Mouse (Mus musculus) Muller cell, postnatal 12 days (primary cell): ENCODE data around the gene Nxf1.
A peak's percentile ranks its signal among the peaks of the same experiment; 100 is the strongest.

Experiments used
- DNase-seq: peaks from one replicate; pipeline ENCODE4 v3.0.0-alpha.2; 2015; ENCODE audit errors: inconsistent ontology term

The Nxf1 gene

DNA sequence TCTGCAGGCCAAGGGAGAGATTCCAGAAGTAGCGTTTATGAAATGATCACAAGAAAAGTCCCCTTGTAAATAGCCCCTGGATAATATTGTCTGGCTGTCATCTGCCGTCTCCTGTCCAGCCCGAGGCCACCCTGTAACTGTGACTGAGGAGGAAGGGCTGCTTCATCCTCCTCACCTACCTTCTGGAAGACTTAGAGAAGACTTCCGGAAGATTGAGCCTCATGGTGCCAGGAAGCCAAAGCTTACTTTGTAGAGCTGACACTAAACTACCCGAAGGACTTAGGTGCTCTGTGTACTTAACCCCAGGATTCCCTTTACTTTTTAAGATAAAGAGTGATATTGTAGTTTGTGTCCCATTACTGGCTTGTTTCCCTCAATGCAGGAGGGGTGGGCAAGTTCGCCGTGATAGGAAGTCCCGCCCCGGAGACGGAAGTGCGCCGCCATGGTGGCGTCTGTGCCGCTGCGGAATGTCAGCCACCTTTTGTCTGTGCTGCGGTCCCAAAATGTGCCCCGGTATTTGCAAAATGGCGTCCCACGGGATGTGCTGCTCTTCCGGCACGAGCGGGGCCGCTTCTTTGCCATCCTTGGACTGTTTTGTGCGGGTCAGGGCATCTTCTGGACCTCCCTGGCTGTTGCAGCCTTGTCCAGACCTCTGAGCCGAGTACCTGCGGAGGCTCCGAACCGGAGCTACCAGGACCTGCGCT lies 13.8 kb downstream of the Nxf1 start, which contains the start of gene Tmem223:
Tmem223 (plus strand) TSS at position 430 of the 704 bp plus-strand sequence.
- peak; percentile 70 for DNase-seq

DNA sequence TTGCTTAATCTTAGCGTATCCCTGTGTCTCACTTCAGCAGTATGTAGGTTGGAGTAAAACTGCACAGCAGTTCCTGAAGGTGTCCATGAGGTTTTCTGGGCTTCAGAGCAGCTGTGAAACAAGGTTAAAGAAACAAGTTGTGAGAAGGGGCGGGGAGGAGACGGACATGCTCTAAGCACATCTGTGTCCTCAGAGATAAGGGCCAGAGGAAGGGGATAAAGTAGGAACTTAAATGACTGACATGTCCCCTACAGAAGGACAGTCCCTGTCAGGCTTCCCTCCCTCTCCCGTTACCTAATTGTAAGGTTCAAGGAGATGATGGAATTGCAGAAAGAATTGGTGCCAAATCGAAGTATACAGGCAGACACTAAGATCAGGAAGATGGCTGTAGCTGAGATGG lies 16.1 kb downstream of the Nxf1 start:
- DNase-seq = no peak

DNA sequence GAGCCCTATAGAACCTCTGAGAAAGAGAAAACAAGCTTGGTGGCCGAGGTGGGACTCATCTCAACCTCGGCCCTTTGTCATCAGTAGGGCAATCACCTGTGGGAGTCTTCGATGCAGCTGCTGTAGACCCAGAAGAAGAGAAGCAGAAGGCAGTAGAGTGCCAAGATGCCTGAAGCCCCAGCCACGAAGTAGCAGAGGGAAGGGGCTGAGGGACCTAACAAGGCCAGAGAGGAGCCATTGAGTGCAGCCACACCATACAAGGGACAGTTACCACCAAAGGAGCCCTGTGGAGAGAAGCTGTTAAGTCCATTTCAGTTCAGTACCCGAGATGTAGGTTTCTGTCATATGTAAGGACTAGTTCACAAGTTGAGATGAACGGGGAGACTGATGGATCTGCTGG lies 16.5 kb downstream of the Nxf1 start:
- no peak for DNase-seq

GRCm38 (mm10) chr19:8774086-8774835 lies 17.4 kb downstream of the Nxf1 start, which contains the start of gene Tmem179b:
Gene Tmem179b, minus strand, starts transcription at chr19:8774467.
- DNase-seq = peak; percentile 93

GRCm38 (mm10) chr19:8774951-8775421 lies 18.1 kb downstream of the Nxf1 start:
- DNase-seq = peak; percentile 27

DNA sequence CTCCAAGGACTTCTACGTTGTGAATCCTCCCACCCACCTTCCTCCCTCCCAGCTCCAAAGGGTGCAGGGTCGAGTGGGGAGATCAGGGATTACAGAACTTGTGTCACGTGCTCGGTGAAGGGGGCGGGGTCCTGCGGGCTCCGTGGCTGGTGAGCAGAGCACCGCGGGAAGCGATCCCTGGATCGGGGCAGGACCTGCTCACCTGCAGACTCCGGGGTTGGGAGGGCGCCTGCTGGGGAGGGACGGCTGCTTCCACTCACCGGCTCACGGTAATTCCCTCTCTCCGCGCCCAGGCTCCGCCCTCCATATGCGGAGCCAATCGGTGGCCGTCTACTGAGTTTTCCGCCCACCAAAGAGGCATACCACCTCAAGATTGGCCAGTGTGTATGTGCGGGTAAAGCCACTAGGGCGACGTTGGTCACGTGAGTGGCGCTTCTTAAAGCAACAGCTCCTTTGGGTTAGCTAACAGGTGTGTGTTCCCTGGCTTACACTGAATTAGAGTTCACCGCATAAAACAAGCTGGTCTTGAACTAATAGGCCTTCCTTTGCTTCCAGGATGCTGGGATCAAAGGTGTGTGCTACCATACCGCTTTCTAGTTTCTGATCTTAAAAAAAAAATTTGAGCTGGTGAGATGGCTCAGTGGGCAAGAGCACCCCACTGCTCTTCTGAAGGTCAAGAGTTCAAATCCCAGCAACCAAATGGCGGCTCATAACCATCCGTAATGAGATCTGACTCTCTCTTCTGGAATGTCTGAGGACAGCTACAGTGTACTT lies 29.3 kb downstream of the Nxf1 start, which contains the start of gene Taf6l:
Taf6l (minus strand) TSS at position 410 of the 774 bp plus-strand sequence.
- peak; percentile 93 for DNase-seq

DNA sequence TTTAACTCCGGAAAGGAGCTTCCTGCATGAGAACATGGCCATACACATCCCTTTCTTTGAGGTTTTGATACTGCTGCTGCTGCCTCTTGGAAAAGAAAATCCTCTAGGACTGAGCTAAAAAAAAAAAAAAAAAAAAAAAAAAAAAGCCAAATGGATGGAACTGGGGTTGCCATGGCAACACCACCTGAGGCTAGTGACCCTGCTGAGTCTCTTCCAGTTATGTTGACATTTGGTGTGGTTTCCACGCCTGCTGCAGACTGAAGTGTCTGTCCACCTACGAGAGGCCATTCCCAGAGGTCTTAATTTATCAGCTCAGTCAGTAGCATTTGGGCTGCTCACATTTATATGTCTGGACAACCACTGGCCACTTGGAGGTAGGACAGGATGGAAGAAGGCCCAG lies 31.6 kb downstream of the Nxf1 start:
- DNase-seq = no peak

DNA sequence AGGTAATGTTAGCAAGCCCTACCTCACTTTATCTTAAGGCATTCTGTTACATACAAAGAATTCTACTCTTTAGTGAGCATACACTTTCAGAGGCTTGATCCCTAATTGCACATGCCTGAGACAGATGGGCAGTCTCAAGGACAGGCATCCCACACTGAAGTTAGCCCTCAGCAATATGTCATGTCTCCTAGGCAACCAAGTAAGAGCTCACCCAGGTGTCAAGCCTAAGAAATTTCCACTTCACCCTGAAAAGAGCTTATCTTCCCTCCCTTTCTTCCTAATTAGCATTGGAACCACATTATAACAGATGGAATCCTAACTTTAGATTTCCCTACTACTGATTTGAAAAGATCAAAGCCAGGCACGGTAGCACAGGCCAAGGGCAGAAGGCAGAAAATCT lies 32.3 kb downstream of the Nxf1 start:
- DNase-seq = no peak

DNA sequence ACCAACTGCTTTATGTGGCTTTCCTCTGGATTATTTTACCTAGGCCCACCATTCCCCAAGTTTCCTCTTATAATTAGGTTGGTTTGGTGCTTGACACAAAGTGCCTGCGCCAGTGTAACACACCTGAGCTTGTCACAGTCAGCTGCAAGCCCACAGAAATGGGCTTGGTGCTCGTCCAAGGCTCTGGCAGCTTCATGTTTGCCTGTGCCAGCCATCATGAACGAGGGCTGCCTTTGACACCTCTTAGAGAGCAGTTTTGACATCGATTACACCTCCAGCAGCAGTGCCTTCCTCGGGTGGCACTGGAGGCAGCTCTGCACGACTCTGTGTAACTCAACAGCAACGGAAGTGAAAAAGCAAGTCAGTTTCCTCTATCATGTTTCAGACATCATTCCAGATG lies 33.3 kb downstream of the Nxf1 start:
- no peak for DNase-seq

DNA sequence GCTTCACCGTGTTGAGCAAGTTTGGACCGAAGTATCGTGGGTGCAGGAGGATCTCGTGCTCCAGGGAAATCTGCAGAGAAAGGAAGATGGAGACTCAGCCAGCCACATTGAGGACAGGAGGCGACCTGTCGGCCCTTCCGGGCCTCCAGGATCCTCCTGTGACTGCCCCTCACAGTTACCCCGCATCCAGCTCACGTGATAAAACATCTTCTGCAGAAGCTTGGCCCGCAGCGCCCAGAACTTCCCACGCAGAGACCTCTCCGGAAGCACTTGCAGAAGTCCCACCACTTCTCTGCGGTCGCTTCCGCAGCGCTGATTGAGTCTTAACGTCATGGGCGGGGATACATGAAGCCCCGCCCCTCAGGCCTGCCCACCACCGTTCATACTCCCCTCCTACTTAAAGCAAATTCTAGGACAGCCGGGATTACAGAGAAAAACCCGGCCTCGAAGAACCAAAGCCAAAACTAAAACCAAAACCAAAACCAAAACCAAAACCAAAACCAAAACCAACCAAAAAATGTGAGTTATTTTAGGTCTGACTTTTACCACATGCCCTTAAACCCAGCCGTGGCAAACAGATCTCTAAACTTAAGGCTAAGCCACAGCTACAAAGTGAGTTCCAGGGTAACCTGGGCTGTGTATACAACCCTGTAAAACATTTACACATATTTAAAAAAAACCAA lies 41.5 kb downstream of the Nxf1 start, which contains the start of gene Polr2g:
Polr2g (minus strand) TSS at position 314 of the 683 bp plus-strand sequence.
- peak; percentile 96 for DNase-seq

DNA sequence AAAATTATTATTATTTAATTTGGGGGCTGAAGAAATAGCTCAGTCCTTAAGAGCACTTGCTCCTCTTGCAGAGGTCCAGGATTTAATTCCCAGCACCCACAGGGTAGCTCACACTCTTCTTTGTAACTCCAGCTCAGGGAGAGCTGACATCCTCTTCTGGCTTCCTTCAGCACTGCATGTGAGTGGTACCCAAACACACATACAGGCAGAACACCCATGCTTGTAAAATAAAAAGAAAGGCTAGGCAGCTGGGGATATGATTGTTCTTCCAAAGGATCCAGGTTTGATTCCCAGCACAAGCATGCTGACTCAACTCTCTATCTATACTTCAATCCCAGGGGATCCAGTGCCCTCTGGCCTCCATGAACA lies 42.1 kb downstream of the Nxf1 start:
- no peak for DNase-seq

GRCm38 (mm10) chr19:8802130-8802821 lies 45.4 kb downstream of the Nxf1 start, which contains the start of gene Zbtb3:
Gene Zbtb3, plus strand, starts transcription at chr19:8802555.
- DNase-seq = peak; percentile 98

DNA sequence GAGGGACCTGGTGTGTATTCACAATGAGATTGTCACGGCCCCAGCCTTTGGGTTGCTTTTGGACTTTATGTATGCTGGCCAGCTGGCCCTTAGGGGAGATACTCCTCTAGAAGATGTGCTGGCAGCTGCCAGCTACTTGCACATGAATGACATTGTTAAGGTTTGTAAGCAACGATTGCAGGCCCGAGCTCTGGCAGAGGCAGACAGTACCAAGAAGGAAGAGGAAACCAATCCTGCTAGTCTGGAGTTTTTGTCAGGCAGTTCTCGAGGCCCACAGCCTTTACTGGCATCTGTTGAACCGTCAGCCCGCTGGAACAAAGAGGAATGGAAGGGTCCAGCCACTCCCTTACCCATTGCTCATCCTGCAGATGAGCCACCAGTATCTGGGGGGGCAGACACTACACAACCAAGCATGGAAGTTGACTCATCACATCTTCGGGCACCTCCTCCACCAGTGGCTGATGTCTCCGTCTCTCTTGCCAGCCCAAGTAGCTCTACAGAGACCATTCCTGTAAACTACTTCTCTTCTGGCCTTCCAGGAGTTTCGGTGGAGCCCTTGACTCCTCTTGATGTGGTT lies 46.4 kb downstream of the Nxf1 start:
- no peak for DNase-seq

DNA sequence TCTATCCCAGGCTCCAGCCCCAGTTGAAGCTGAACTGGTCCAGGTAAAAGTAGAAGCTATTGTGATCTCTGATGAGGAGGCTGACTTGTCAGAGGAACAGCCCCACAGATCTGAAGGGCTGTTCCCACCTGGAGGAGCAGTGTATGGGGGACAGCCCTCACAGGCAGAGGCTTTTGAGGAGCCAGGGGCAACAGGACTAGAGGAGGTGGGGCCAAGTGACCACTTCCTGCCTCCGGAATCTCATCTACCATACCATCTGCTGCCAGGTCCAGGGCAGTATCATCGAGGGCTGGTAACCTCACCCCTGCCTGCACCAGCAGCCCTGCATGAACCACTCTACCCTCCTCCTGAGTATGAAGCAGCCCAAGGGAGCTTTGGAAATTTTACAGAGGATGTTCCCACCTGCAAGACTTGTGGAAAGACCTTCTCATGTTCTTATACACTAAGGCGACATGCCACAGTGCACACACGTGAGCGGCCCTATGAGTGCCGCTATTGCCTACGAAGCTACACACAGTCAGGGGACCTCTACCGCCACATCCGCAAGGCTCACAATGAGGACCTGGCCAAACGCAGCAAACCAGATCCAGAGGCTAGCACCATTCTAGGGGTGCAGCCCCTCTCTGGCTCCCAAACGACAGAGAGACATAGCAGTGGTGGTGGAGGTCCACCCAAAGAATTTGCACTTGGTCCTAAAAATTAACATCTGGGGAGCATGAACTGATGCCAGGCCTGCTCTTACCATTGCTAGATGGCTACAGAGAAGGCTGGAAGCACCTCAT lies 47.2 kb downstream of the Nxf1 start:
- DNase-seq = no peak

GRCm38 (mm10) chr19:8806810-8807209 lies 49.9 kb downstream of the Nxf1 start:
- no peak for DNase-seq

DNA sequence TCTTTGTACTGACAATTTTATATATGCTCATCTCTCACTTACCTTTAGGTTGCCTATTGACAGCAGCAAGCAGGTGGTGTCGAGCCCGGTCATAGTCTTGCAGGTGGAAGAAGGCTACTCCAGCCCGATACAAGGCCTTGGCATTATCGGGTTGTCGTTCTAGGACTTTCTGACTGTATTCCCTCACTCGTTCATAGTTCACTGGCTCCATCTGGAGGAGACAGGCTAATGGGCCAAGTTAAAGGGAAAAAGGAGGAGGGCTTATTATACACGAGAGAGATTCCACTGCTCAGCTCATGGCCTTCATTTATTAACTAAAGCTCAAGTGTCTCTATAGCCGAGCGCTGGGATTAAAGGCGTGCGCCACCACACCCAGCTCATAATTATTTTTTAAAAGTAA lies 58.9 kb downstream of the Nxf1 start:
- DNase-seq = peak; percentile 38

- DNase-seq = no peak
Observed at GRCm38 (mm10) chr19:8817001-8817400, 60.1 kb downstream of the Nxf1 start.

DNA sequence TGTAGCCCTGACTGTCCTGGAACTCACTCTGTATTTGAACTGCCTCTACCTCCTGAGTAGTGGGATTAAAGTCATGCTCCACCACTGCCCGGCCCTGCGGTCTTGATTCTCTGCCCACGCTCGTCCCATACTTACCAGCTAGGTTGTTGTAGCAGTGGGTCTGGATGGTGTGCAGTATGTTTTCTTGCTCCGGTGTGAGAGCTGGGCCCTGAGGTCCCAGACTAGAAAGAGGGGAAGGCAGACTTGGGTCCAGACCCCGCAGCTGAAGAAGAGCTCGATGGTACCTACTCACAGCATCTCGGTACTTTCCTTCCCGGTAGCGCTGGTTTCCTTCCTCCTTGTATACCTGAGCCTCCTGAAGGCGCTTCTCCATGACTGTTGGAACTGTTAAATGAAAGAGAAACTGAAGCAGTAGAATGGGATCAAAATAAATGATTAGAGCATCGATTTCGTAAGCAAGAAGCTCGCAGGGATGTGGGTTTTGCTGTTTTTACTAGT lies 61.5 kb downstream of the Nxf1 start:
- no peak for DNase-seq

DNA sequence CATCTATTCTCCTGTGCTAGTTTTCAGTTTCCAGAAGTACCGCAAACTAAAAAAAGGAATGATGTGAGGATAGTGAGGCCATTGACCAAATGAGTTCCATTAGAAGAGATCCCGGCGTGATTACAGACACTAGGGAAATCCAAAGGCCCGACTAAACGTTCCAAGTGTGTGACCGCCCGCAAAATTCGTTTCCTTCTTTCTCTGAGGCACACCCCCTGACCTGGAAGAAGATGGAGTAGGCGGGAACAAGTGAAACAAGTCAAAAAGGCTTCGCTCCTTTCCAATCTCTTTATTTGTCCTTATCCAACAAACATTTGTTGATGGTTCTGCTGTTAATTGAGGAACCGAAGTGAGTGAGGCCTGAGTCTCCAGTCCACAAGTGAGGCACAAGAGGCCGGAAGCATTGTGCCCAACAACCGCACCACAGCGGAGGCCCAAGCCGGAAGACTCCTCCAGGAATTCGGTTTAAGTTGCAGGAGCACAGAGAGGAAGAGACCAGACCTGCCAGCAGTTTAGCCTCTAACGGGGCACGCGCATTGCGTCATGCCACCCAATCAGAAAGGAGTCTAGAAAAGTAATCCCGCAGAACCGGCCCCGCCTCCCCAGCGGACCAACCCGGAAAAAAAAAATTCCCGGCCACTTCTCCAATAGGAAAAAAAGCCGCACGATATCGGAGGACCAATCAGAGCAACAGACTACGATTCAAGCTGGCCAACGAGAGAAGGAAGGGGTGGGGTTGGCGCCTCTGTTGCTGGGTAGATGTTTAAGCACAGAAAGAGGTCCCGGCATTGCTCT lies 62.1 kb downstream of the Nxf1 start, which contains the start of gene Ttc9c:
Ttc9c (minus strand) TSS at position 533 of the 795 bp plus-strand sequence.
- DNase-seq = peak; percentile 99
